Mouse (Mus musculus) gastrocnemius, adult 18-20 months (tissue): Measurements from ENCODE around the gene Zfp219. TPM values are rescaled to one million over a fixed set of nuclear protein-coding genes. Genes with fewer than 3 reads are reported as not detected.

Experiments used
- DNase-seq: peaks from one replicate; pipeline ENCODE4 v3.0.0; 2021; ENCODE audit warnings: low spot score
- total RNA-seq, 2 experiments: library from RNA; stranded (reverse); gene quantifications; 2 replicates each; pipeline ENCODE4 v1.2.3; 2021

The Zfp219 gene
- total RNA-seq, 2 experiments from 2014 or later: 11.1 to 14.4 TPM

- DNase-seq: no peak
Measured at GRCm38 (mm10) chr14:52019051-52019589, 1.4 kb downstream of the Zfp219 start.

DNA sequence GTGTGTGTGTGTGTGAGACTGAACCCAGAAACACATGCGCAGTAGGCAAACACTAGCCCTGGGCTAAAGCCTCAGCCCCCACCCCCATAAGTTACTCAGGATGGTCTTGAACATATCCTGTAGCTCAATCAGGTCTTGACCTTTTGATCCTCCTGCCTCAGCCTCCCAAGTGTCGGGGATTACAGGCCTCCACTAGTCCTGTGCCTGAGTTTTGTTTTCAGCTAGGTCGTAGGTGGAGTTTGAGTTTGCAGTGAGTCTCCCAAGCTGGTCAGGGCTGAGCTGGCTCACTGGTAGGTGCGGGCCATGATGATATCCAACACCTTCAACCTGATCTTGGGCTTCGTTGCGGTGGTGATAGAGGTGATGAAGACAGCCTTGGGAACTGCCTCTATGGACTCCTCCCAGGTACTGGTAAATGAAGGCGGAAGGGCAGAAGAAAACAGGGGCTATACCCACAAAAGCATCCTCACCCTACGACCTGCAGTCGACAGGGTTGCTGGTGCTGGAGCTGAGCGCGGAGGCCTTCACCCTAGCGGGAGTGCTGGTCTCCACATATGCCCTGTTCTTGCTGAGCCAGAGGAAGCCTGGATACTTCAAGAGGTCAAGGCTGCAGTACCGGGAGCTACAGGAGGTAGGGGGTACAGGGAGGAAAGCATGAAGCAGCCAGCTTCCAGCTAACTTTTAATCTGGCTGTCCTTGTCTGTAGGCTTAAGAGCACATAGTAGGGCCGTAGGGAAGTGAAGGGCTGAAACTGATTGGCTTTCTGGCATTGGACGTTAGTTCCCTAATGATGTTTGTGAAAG lies 2.1 kb downstream of the Zfp219 start:
- no peak for DNase-seq

DNA sequence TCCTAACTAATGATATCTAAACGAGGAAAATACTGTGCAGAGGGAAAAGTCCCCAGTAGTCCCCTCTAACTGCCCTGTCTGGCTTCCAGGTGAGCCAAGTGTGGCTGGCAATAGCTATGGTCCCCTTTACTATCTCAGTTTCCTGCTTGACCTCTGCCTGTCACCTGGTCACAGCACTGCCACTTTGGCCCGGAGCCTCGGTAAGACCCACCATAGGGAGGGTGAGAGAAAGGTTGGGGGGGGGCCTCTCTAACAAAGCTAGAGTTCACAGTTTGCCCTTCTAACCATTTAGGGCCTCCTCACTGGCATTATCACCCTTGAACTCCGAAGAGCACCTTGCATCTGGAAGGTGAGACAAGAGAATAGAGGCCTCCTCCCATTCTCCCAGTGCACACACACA lies 2.9 kb downstream of the Zfp219 start:
- DNase-seq: no peak

GRCm38 (mm10) chr14:52016625-52017405 lies 3.7 kb downstream of the Zfp219 start:
- DNase-seq: no peak

DNA sequence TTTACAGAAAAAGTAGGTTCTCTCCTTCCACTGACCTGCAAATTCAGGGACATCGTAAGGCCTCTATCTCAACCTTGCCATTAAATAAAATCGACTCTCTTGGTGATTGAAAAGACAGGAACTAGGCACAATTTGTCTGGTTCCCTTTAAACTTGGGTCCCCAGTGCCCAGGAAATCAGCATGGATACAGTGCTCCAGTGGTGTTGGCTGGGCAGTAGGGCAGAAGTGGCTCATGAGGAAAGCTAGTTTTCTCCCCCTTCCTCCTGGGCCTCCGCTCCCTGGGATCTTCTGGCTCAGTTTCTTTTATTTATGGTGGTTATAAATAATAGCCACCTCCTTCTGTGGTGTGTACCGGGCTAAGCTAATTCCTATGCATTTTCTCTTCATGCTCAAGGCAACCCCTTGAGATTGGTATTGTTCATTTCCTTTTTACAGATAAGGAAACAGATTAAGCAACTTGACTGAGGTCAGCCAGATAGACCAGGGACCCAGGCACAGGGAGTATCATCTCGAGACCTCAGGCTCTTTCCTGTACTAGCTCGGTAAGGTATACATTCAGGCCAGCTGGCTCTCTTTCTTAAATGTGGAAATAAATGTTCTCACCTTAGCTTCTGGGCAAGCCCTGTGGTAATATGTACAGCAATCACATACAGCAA lies 5.0 kb downstream of the Zfp219 start, which contains the start of gene Tmem253:
Gene Tmem253 (plus strand): TSS at position 214 of the 656 bp plus-strand sequence.
- DNase-seq: no peak

DNA sequence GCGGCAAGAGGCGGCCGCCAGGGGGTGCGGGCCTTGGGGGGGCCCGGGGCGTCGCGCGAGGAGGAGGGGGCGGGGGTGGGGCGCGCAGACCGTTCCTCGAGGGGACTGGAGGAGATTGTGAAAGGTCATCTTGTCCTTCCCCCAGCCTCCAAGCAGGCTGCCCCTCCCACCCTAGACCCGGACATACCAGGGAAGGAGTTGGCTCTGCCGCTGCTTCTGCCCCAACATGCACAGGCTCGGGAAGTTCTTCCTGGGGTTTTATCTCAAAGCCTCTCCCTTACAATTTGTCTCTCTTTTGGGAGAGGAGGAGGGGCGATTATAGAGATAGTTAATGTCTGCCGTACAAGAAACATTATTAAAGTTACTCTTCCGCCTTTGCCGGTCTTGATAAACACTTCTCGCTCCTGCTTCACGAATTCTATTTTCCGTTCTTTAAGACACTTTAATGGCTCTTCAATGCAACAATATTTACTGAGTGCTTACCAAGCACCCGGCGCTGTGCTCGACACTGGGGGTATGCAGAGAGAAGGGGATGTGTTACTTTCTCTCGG lies 5.7 kb downstream of the Zfp219 start:
- peak; percentile 42 for DNase-seq

DNA sequence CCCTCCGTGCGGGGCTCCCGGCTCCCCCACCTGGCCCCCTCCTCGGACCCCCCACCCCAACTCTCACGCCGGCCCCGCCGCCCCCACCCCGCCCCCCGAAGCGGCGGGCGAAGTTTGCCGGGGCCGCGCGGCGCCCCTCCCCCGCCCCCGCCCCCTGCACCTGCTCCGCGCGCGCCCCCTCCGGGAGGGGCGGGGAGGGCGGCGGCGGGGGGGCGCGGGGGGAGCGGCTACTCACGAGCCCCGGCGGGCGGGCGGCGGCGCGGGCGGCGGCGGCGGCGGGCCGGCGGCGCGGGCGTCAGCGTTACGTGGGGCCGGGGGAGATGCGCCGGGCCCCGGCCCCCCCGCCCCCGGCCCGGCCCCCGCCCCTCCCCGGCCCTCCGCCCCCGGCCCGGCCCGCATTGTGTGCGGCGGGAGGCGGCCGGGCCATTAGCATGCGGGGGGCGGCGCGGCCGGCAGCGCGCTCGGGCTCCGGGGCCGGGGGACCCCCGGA lies 6.2 kb downstream of the Zfp219 start:
- no peak for DNase-seq

DNA sequence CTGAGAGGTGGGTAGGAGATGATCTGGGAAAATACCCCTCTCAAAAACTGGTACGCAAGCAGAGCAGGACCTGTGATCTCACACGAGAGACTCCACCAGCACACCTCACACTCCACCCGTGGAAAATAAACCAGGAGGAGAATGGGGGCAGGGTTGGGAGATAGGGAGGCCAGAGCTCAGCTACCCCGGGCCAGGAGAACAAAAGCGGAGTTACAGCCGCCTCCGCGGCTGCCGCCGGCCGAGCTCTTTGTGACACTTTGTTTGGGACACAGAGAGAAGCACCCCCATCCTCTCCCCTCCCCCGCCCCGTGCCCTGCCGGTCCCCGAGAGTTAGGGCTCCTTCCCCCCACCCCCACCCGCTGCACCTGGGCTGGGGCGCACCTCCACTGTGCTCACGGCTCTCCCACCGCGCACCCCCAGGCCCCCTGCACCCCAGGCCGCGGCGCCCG lies 6.7 kb downstream of the Zfp219 start:
- DNase-seq: no peak

- no peak for DNase-seq
Measured at GRCm38 (mm10) chr14:52013021-52013610, 7.4 kb downstream of the Zfp219 start.

- no peak for DNase-seq
Measured at GRCm38 (mm10) chr14:52012553-52012952, 8.0 kb downstream of the Zfp219 start.

DNA sequence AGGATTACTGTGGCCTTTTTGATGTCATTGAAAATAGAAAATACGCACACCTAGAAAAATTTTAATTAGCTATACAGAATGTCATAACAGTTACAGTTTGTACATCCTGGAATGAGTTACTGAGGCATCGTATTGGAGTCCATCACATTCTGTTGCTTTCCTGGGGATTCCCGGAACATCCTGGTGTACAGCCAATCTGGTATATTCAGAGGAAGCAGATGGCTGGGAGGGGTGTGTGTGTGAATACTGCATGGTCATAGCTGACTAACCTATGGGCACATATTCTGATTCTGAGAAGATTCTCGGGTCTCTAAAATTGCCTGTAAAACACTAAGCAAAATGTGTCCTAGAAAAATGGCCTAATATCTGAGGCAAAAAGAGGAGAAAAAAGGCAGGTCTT lies 8.4 kb downstream of the Zfp219 start:
- DNase-seq: no peak

GRCm38 (mm10) chr14:52011683-52012082 lies 8.8 kb downstream of the Zfp219 start:
- DNase-seq: no peak

DNA sequence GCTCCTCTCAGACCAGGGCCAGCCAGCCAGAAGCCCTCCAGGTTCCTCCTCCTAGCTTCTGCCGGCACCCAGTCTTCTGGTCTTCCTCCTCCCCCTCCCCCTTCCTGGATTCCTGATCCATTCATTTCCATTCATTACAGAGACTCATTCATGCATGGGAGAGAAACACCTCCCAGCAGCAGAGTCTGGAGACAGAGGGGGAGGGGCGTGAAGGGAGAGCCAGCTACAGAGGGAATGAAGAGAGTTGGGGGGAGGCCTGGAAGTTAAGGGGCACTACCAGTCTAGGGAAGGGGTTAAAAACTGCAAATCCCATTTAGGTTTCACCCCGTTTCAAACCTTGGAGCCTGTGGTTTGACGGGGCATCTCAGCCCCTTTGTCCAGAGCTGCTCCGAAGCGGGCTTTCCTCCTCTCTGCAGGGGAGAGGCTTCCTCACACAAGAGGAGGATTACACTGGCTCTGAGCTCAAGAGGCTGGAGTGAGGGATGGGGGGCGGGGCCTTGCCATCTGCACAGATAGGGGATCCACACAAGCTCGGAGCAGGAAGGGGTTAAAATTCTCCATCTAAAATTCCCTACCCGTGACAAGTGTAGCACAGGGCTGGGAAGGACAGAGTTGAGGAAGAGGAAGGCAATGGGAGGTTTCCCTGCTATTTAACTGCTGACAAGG lies 10.0 kb downstream of the Zfp219 start:
- DNase-seq: no peak

DNA sequence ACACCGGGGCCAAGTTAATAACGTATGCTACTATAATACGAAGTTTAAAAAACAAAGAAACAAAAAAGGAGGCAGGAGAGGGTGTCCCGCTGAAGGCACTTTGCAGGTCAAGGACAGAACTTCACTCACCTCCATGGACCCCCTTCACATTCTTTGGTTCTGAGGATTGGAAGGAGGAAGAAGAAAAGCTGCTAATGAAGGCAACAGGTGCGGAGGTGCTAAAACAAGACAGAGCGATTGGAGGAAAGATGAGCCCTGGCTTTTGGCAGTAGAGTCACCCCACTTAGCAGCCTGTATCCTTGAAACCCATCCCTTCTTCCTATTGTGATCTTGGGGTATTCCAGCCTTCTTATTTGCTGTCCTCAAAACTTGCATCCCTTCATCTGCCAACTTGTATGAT lies 10.7 kb downstream of the Zfp219 start:
- DNase-seq: no peak

GRCm38 (mm10) chr14:52009361-52009760 lies 11.2 kb downstream of the Zfp219 start:
- DNase-seq: no peak

- DNase-seq: peak; percentile 90
Measured at GRCm38 (mm10) chr14:52008321-52009203, 12.0 kb downstream of the Zfp219 start.

DNA sequence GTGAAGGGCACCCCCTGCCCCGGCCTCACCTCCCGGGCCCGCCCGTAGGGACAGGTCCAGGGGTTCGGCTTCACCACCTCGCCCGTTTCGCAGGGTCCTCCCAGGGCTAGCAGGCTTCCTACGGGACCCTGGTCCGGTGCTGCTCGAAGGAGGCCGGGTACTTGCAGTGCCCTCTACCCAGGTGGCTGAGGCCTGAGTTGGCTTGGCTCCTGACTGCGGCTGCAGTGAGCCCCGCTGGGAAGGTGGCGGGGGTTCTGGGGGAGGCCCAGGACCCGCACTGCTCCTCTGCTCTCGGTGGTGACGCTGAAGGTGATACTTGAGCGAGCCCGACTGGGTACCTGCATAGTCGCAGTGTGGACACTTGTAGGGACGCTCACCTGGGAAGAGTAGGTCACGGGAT lies 13.8 kb downstream of the Zfp219 start:
- no peak for DNase-seq

DNA sequence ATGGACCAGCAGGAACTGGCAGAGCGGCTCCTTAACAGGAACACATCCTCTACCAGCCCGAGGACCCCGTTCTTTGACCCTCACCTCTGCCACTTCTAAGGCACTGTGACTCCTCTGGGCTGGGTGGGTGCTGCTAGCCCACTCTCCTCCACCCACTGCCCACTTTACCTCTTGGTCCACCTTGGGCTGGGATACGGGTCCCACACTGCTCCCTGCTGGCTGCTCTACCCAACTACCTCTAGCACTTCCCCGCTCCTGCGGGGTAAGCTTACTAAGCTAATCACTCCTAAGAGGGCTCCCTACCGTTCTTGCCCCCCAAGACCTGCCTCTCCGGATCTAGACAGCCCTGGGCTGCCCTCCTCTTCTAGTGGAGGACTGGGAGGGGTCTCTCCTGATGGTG lies 14.3 kb downstream of the Zfp219 start:
- no peak for DNase-seq

GRCm38 (mm10) chr14:52005616-52006015 lies 14.9 kb downstream of the Zfp219 start:
- no peak for DNase-seq
